Mouse (Mus musculus): ENCODE data around the gene Frmd5. TPM values are rescaled to one million over a fixed set of nuclear protein-coding genes. Genes with fewer than 3 reads are reported as not detected.

The Frmd5 gene
- polyA plus RNA-seq, 1 experiment = 0.44 TPM

GRCm38 (mm10) chr2:121717133-121717532, 89.8 kb downstream of the Frmd5 start:
- Histone ChIP-seq H3K79me2 (ENCODE audit: control insufficient read depth, insufficient read depth) (no peaks in the 10 kb centered on the region), H3K4me3 (no peak overlapping the region), H3K36me3 (ENCODE audit: control insufficient read depth, insufficient read depth) (no peaks in the 10 kb centered on the region), H3ac (ENCODE audit: control insufficient read depth, insufficient read length) (no peak overlapping the region), H3K4me2 (ENCODE audit: low read depth) (no peak overlapping the region), H3K27me3 (ENCODE audit: control insufficient read depth, insufficient read depth, insufficient read length) (no peaks in the 10 kb centered on the region)
- no peak for TF ChIP-seq POLR2A (IDR thresholded peaks at IDR 0.05; ENCODE audit: insufficient read length, low read depth)
- no peak for TF ChIP-seq TCF12 (IDR thresholded peaks at IDR 0.05; ENCODE audit: insufficient read depth, poor library complexity, severe bottlenecking)
- no peak for TF ChIP-seq SRF (IDR thresholded peaks at IDR 0.05; ENCODE audit: control insufficient read depth, insufficient read length, low read depth)
- TF ChIP-seq E2F4 (IDR thresholded peaks at IDR 0.05; ENCODE audit: insufficient read depth) = no peak

GRCm38 (mm10) chr2:121713567-121713966, 93.3 kb downstream of the Frmd5 start:
- no peaks in the 10 kb centered on the region for H3K27me3 ChIP-seq (ENCODE audit: control insufficient read depth, insufficient read depth, insufficient read length)
- no peak overlapping the region for H3K4me3 ChIP-seq
- no peak overlapping the region for H3K4me2 ChIP-seq (ENCODE audit: low read depth)
- no peaks in the 10 kb centered on the region for H3K36me3 ChIP-seq (ENCODE audit: control insufficient read depth, insufficient read depth)
- TF ChIP-seq POLR2A (IDR thresholded peaks at IDR 0.05; ENCODE audit: insufficient read length, low read depth) (no peak), CEBPB (IDR thresholded peaks at IDR 0.05; ENCODE audit: insufficient read depth, poor library complexity, severe bottlenecking) (no peak), SRF (IDR thresholded peaks at IDR 0.05; ENCODE audit: control insufficient read depth, insufficient read length, low read depth) (no peak)
- no peak overlapping the region for H3ac ChIP-seq (ENCODE audit: control insufficient read depth, insufficient read length)
- H3K79me2 ChIP-seq (ENCODE audit: control insufficient read depth, insufficient read depth) = no peaks in the 10 kb centered on the region

GRCm38 (mm10) chr2:121711748-121712384, 95.0 kb downstream of the Frmd5 start:
- Histone ChIP-seq H3K36me3 (ENCODE audit: control insufficient read depth, insufficient read depth) (no peaks in the 10 kb centered on the region), H3K4me3 (no peak overlapping the region), H3K79me2 (ENCODE audit: control insufficient read depth, insufficient read depth) (no peaks in the 10 kb centered on the region), H3K4me2 (ENCODE audit: low read depth) (no peak overlapping the region), H3K27me3 (ENCODE audit: control insufficient read depth, insufficient read depth, insufficient read length) (no peaks in the 10 kb centered on the region), H3ac (ENCODE audit: control insufficient read depth, insufficient read length) (no peak overlapping the region)
- no peak for TF ChIP-seq SRF (IDR thresholded peaks at IDR 0.05; ENCODE audit: control insufficient read depth, insufficient read length, low read depth)
- TF ChIP-seq TCF12 (IDR thresholded peaks at IDR 0.05; ENCODE audit: insufficient read depth, poor library complexity, severe bottlenecking) = no peak
- TF ChIP-seq USF1 (IDR thresholded peaks at IDR 0.05; ENCODE audit: low read depth) = no peak
- TF ChIP-seq REST (IDR thresholded peaks at IDR 0.05; ENCODE audit: insufficient read depth, insufficient read length) = no peak
- TF ChIP-seq MYOD1 (IDR thresholded peaks at IDR 0.05; ENCODE audit: control insufficient read depth in 1 of 3, insufficient read length in 2 of 3, low read depth in 2 of 3) = no peak
- no peak for TF ChIP-seq E2F4 (IDR thresholded peaks at IDR 0.05; ENCODE audit: insufficient read depth)
- no peak for TF ChIP-seq POLR2AphosphoS2 (IDR thresholded peaks at IDR 0.05; ENCODE audit: insufficient read length, low read depth)
- TF ChIP-seq CEBPB (IDR thresholded peaks at IDR 0.05; ENCODE audit: insufficient read depth, poor library complexity, severe bottlenecking) = no peak
- no peak for TF ChIP-seq TCF3 (IDR thresholded peaks at IDR 0.05; ENCODE audit: insufficient read length, low read depth)
- TF ChIP-seq MAX (IDR thresholded peaks at IDR 0.05; ENCODE audit: low read depth) = no peak
- TF ChIP-seq MYOG (IDR thresholded peaks at IDR 0.05; ENCODE audit: control insufficient read depth in 1 of 3, insufficient read depth in 1 of 3, insufficient read length in 2 of 3, low read depth in 2 of 3) = no peak
- TF ChIP-seq POLR2A (IDR thresholded peaks at IDR 0.05; ENCODE audit: insufficient read length, low read depth) = no peak

GRCm38 (mm10) chr2:121709096-121709495, 97.8 kb downstream of the Frmd5 start:
- no peak for TF ChIP-seq POLR2A (IDR thresholded peaks at IDR 0.05; ENCODE audit: insufficient read length, low read depth)
- no peak for TF ChIP-seq REST (IDR thresholded peaks at IDR 0.05; ENCODE audit: insufficient read depth, insufficient read length)
- no peak for TF ChIP-seq USF1 (IDR thresholded peaks at IDR 0.05; ENCODE audit: low read depth)
- TF ChIP-seq POLR2AphosphoS2 (IDR thresholded peaks at IDR 0.05; ENCODE audit: insufficient read length, low read depth) = no peak
- TF ChIP-seq E2F4 (IDR thresholded peaks at IDR 0.05; ENCODE audit: insufficient read depth) = no peak
- TF ChIP-seq TCF3 (IDR thresholded peaks at IDR 0.05; ENCODE audit: insufficient read length, low read depth) = no peak
- no peaks in the 10 kb centered on the region for H3K27me3 ChIP-seq (ENCODE audit: control insufficient read depth, insufficient read depth, insufficient read length)
- no peak overlapping the region for H3ac ChIP-seq (ENCODE audit: control insufficient read depth, insufficient read length)
- no peaks in the 10 kb centered on the region for H3K36me3 ChIP-seq (ENCODE audit: control insufficient read depth, insufficient read depth)
- H3K79me2 ChIP-seq (ENCODE audit: control insufficient read depth, insufficient read depth) = no peaks in the 10 kb centered on the region
- H3K4me3 ChIP-seq = no peak overlapping the region
- no peak overlapping the region for H3K4me2 ChIP-seq (ENCODE audit: low read depth)

GRCm38 (mm10) chr2:121707461-121707860, 99.4 kb downstream of the Frmd5 start:
- TF ChIP-seq MYOD1 (IDR thresholded peaks at IDR 0.05; ENCODE audit: control insufficient read depth in 1 of 3, insufficient read length in 2 of 3, low read depth in 2 of 3) = no peak
- TF ChIP-seq USF1 (IDR thresholded peaks at IDR 0.05; ENCODE audit: low read depth) = no peak
- TF ChIP-seq POLR2AphosphoS2 (IDR thresholded peaks at IDR 0.05; ENCODE audit: insufficient read length, low read depth) = no peak
- TF ChIP-seq SRF (IDR thresholded peaks at IDR 0.05; ENCODE audit: control insufficient read depth, insufficient read length, low read depth) = no peak
- no peak for TF ChIP-seq REST (IDR thresholded peaks at IDR 0.05; ENCODE audit: insufficient read depth, insufficient read length)
- no peak for TF ChIP-seq MAX (IDR thresholded peaks at IDR 0.05; ENCODE audit: low read depth)
- TF ChIP-seq MYOG (IDR thresholded peaks at IDR 0.05; ENCODE audit: control insufficient read depth in 1 of 3, insufficient read depth in 1 of 3, insufficient read length in 2 of 3, low read depth in 2 of 3) = no peak
- H3K4me3 ChIP-seq = no peak overlapping the region
- no peaks in the 10 kb centered on the region for H3K36me3 ChIP-seq (ENCODE audit: control insufficient read depth, insufficient read depth)
- H3K79me2 ChIP-seq (ENCODE audit: control insufficient read depth, insufficient read depth) = no peaks in the 10 kb centered on the region
- no peak overlapping the region for H3K4me2 ChIP-seq (ENCODE audit: low read depth)
- no peak overlapping the region for H3ac ChIP-seq (ENCODE audit: control insufficient read depth, insufficient read length)
- no peaks in the 10 kb centered on the region for H3K27me3 ChIP-seq (ENCODE audit: control insufficient read depth, insufficient read depth, insufficient read length)
